Comparison of ENCODE assay signal across 8 mouse cellular contexts in genomic region chr17:83323410-83324268, GRCm38 (mm10). TPM values are rescaled to one million over a fixed set of nuclear protein-coding genes. Genes with fewer than 3 reads are reported as not detected.
DNase-seq lines count a peak whose midpoint lies in the region; ATAC-seq and TF ChIP-seq lines count a peak whose summit lies in the region.
"Had no signal": no experiment of that assay in that cellular context is flagged by ENCODE, and none has a peak within 500 bp of the region (broad histone marks: within the 10 kb centered on the region; RNA-seq: fewer than 3 reads in every experiment).

No protein-coding gene starts in this region.

- no peak for TF ChIP-seq POLR2A in MEL (IDR thresholded peaks at IDR 0.05; ENCODE audit: control insufficient read depth in 1 of 2, insufficient read depth in 1 of 2, low read depth in 1 of 2, low read length in 2 of 2, poor library complexity in 1 of 2)

- no peaks in the 10 kb centered on the region for H3K27me3 ChIP-seq in MEL (ENCODE audit: control insufficient read depth in 1 of 2, insufficient read depth in 2 of 2, low read length in 2 of 2)
- no peaks in the 10 kb centered on the region for H3K27me3 ChIP-seq in heart, postnatal 0 days (ENCODE audit: control insufficient read depth, insufficient read depth, low read length)
- no peaks in the 10 kb centered on the region for H3K27me3 ChIP-seq in liver, embryonic 16.5 days (ENCODE audit: control insufficient read depth, insufficient read depth, low read depth, low read length)

- H3K9me3 ChIP-seq in MEL (replicated peaks; ENCODE audit: insufficient read depth, low read length), result no peaks in the 10 kb centered on the region
- no peaks in the 10 kb centered on the region for H3K9me3 ChIP-seq in heart, postnatal 0 days (replicated peaks; ENCODE audit: control insufficient read depth, low read length)
- H3K9me3 ChIP-seq in liver, embryonic 16.5 days (replicated peaks; ENCODE audit: control insufficient read depth, low read length), result no peaks in the 10 kb centered on the region

- TF ChIP-seq CTCF in MEL (IDR thresholded peaks at IDR 0.05 in 2 of 3, conservative IDR thresholded peaks at IDR 0.05 in 1 of 3; ENCODE audit: control insufficient read depth in 1 of 3, insufficient read depth in 1 of 3, low read depth in 2 of 3, low read length in 3 of 3, poor library complexity in 1 of 3, severe bottlenecking in 1 of 3), result no peak
- TF ChIP-seq CTCF in heart, postnatal 0 days (IDR thresholded peaks at IDR 0.05; ENCODE audit: low read depth), result no peak

- H3K4me2 ChIP-seq in heart, postnatal 0 days (ENCODE audit: low read depth, low read length), result peak overlapping the region; percentile 55
- H3K4me2 ChIP-seq in liver, embryonic 16.5 days (ENCODE audit: low read depth, low read length), result peak overlapping the region; percentile 44

- H3K27ac ChIP-seq in MEL (ENCODE audit: control insufficient read depth, low read depth, low read length), result no peak overlapping the region
- H3K27ac ChIP-seq in heart, postnatal 0 days (ENCODE audit: low read depth), result peak overlapping the region; percentile 46
- H3K27ac ChIP-seq in liver, embryonic 16.5 days (ENCODE audit: low read length), result peak overlapping the region; percentile 77

- WGBS in heart, postnatal 0 days, result 47% methylated on average over 19 of the region's 19 CpGs
- WGBS in liver, embryonic 16.5 days (ENCODE audit: insufficient replicate concordance), result 27% methylated on average over 19 of the region's 19 CpGs

- H3K4me3 ChIP-seq in MEL (ENCODE audit: control insufficient read depth in 1 of 2, insufficient read depth in 1 of 2, low read depth in 2 of 2, low read length in 2 of 2), result no peak overlapping the region
- 0 out of 2 replicates have a peak overlapping the region, but pooled peaks have one; percentile 25 for H3K4me3 ChIP-seq in heart, postnatal 0 days (ENCODE audit: low read depth, low read length)
- no peak overlapping the region for H3K4me3 ChIP-seq in liver, embryonic 16.5 days (ENCODE audit: low read depth, low read length)
- H3K4me3 ChIP-seq: erythroblast, embryonic 14.5 days had no signal

- H3K36me3 ChIP-seq in MEL (ENCODE audit: control insufficient read depth in 1 of 2, insufficient read depth in 2 of 2, low read length in 2 of 2), result peaks cover 0 to 2% of the 10 kb centered on the region in 2 experiments; a peak in 2 of 4 replicates
- H3K36me3 ChIP-seq in heart, postnatal 0 days (replicated peaks; ENCODE audit: control insufficient read depth, insufficient read depth, low read length), result no peaks in the 10 kb centered on the region
- no peaks in the 10 kb centered on the region for H3K36me3 ChIP-seq in liver, embryonic 16.5 days (ENCODE audit: control insufficient read depth, insufficient read depth)

- ATAC-seq in heart, postnatal 0 days (ENCODE audit: insufficient read depth, low read depth), result no peak
- peak; percentile 67 for ATAC-seq in liver, embryonic 16.5 days (ENCODE audit: low read depth)

- peaks cover 3 to 9% of the 10 kb centered on the region in 2 experiments; a peak in 2 of 4 replicates for H3K4me1 ChIP-seq in MEL (ENCODE audit: control insufficient read depth in 1 of 2, insufficient read depth in 2 of 2, low read length in 2 of 2)
- peaks cover 6% of the 10 kb centered on the region; the same call in 1 of the 2 replicates for H3K4me1 ChIP-seq in heart, postnatal 0 days (ENCODE audit: control insufficient read depth, insufficient read depth)
- peaks cover 6% of the 10 kb centered on the region for H3K4me1 ChIP-seq in liver, embryonic 16.5 days (ENCODE audit: control insufficient read depth, low read depth, low read length)

- no peak overlapping the region for H3K9ac ChIP-seq in MEL (ENCODE audit: control insufficient read depth, low read depth, low read length, poor library complexity, severe bottlenecking)
- H3K9ac ChIP-seq in heart, postnatal 0 days (replicated peaks; ENCODE audit: low read depth, low read length), result no peak overlapping the region; the same call in 1 of the 2 replicates
- no peak overlapping the region for H3K9ac ChIP-seq in liver, embryonic 16.5 days (ENCODE audit: low read depth, low read length)

- no peak for TF ChIP-seq RAD21 in MEL (IDR thresholded peaks at IDR 0.05; ENCODE audit: low read depth, low read length)

- no peak for TF ChIP-seq EP300 in MEL (IDR thresholded peaks at IDR 0.05; ENCODE audit: low read depth in 1 of 2, low read length in 2 of 2)
- no peak for TF ChIP-seq EP300 in heart, postnatal 0 days (IDR thresholded peaks at IDR 0.05; ENCODE audit: low read depth)

- no peaks in the 10 kb centered on the region for H3K79me2 ChIP-seq in MEL (ENCODE audit: control insufficient read depth, insufficient read depth, low read length, poor library complexity)

- peak; percentile 85 for DNase-seq in 416B (ENCODE audit: low read depth)
- peak; percentile 17 for DNase-seq in MEL (ENCODE audit: low read depth, low spot score)
- DNase-seq in heart, postnatal 0 days (ENCODE audit: low spot score), result no peak
- DNase-seq in spleen, postnatal 14 days (ENCODE audit: low spot score in 2 of 2), result no peak
- no peak for DNase-seq in spleen, postnatal 4 days (ENCODE audit: low spot score in 2 of 2)
- no peak for DNase-seq in cerebellum, adult 9-10 months

TF ChIP-seq in MEL, 35 proteins besides CTCF, POLR2A, EP300 and RAD21:
- TF ChIP-seq GATA1 (IDR thresholded peaks at IDR 0.05; ENCODE audit: low read depth, low read length), result no peak
- TF ChIP-seq CHD2 (IDR thresholded peaks at IDR 0.05; ENCODE audit: low read length), result no peak
- no peak for TF ChIP-seq GABPA (IDR thresholded peaks at IDR 0.05; ENCODE audit: low read depth, low read length)
- no peak for TF ChIP-seq POLR2AphosphoS5 (IDR thresholded peaks at IDR 0.05; ENCODE audit: borderline replicate concordance, low read depth, low read length)

RNA-seq across cellular contexts. Expression of gene Eml4, which starts 27.1 kb away (rescaled TPM):
- total RNA-seq in MEL (2012; rRNA removed), result 25.6 and 30.7 TPM in 2 replicates
- polyA plus RNA-seq in MEL (2012; ENCODE audit: insufficient read depth in 1 of 2, insufficient read length in 2 of 2, low read depth in 1 of 2, low replicate concordance in 2 of 2, missing spikeins in 1 of 2), result 10 to 100 TPM in 1 of 2 experiments, not detected in 1; 42.4 TPM
- 11.6 and 15.6 TPM in 2 replicates for total RNA-seq in heart, postnatal 0 days (2014; rRNA removed; ENCODE audit: low replicate concordance)
- polyA plus RNA-seq in heart, postnatal 0 days (2015; fragmentation: Nextera tagmentation; extraction: Ambion mirVana), result 4.5 and 5.0 TPM in 2 replicates
- polyA plus RNA-seq in liver, embryonic 16.5 days (2015; fragmentation: Nextera tagmentation; extraction: Ambion mirVana), result 4.2 and 4.7 TPM in 2 replicates

Comparison
In these comparisons a context has a peak if more than half of its experiments do, and no peak if none do; other contexts are left out.
1. DNase-seq: peak in 416B (single experiment) and MEL (single experiment); none in heart, postnatal 0 days (single experiment), spleen, postnatal 14 days (0 of 2), spleen, postnatal 4 days (0 of 2) and cerebellum, adult 9-10 months (single experiment).